ENCODE assay signal across 28 mouse cellular contexts in the genomic region with DNA sequence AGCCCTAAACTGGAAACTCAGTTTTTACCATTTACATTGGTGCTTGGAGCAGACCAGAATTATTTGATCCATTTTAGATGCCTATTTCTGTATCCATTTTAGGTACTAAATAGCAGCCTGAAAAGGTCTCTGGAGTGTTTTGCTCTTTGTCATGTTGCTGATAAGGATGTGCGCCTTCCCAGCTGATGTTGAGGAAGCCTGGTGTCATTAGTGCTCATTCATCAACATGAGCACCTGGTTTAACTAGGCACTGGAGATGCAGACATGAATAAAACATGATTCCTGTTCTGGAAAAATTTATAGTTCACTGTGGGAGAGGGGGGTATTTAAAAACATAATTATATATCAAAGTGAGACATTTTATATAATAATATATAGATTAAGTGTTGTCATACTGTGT.
DNase-seq lines count a peak whose midpoint lies in the region; ATAC-seq and TF ChIP-seq lines count a peak whose summit lies in the region.
"Had no signal": no experiment of that assay in that cellular context is flagged by ENCODE, and none has a peak within 500 bp of the region (broad histone marks: within the 10 kb centered on the region; RNA-seq: fewer than 3 reads in every experiment).

No protein-coding gene starts in this region.

- H3K4me2 ChIP-seq in forebrain, embryonic 16.5 days (ENCODE audit: low read length): no peak overlapping the region
- no peak overlapping the region for H3K4me2 ChIP-seq in forebrain, embryonic 12.5 days
- no peak overlapping the region for H3K4me2 ChIP-seq in midbrain, embryonic 13.5 days (replicated peaks)
- H3K4me2 ChIP-seq: embryonic facial prominence, embryonic 15.5 days; heart, embryonic 15.5 days; hindbrain, embryonic 15.5 days; intestine, embryonic 15.5 days; liver, embryonic 12.5 days; midbrain, embryonic 15.5 days had no signal

- 69% methylated on average over 1 of the region's 1 CpGs for WGBS in forebrain, embryonic 16.5 days
- 74% methylated on average over 1 of the region's 1 CpGs for WGBS in forebrain, embryonic 12.5 days
- 45% methylated on average over 1 of the region's 1 CpGs for WGBS in midbrain, embryonic 13.5 days
- 95% methylated on average over 1 of the region's 1 CpGs for WGBS in midbrain, embryonic 10.5 days

- no peak overlapping the region for H3K9ac ChIP-seq in forebrain, embryonic 16.5 days (replicated peaks; ENCODE audit: low read depth, low read length)
- no peak overlapping the region for H3K9ac ChIP-seq in forebrain, embryonic 12.5 days
- no peak overlapping the region for H3K9ac ChIP-seq in midbrain, embryonic 13.5 days (replicated peaks)
- H3K9ac ChIP-seq: embryonic facial prominence, embryonic 15.5 days; heart, embryonic 15.5 days; hindbrain, embryonic 15.5 days; intestine, embryonic 15.5 days; liver, embryonic 12.5 days; liver, postnatal 0 days; midbrain, embryonic 15.5 days had no signal

- peak; percentile 55; the same call in 1 of the 2 replicates for ATAC-seq in forebrain, embryonic 16.5 days
- ATAC-seq in forebrain, embryonic 12.5 days (ENCODE audit: low FRiP score): no peak
- ATAC-seq in midbrain, embryonic 13.5 days: 0 out of 2 replicates have a peak, but pooled peaks have one; percentile 40
- ATAC-seq: intestine, embryonic 15.5 days; liver, embryonic 12.5 days; liver, postnatal 0 days; midbrain, embryonic 15.5 days had no signal

- no peaks in the 10 kb centered on the region for H3K4me1 ChIP-seq in forebrain, embryonic 16.5 days (replicated peaks; ENCODE audit: control insufficient read depth, insufficient read depth, low read length)
- no peaks in the 10 kb centered on the region for H3K4me1 ChIP-seq in forebrain, embryonic 12.5 days
- H3K4me1 ChIP-seq in midbrain, embryonic 13.5 days (replicated peaks): no peaks in the 10 kb centered on the region
- no peaks in the 10 kb centered on the region for H3K4me1 ChIP-seq in midbrain, embryonic 10.5 days
- H3K4me1 ChIP-seq in bone marrow macrophage, adult 2 months (ENCODE audit: control insufficient read depth, insufficient read depth, low read length): peaks cover 11% of the 10 kb centered on the region
- H3K4me1 ChIP-seq: embryonic facial prominence, embryonic 10.5 days; embryonic facial prominence, embryonic 15.5 days; hindbrain, embryonic 15.5 days; intestine, embryonic 15.5 days; midbrain, embryonic 15.5 days had no signal

- TF ChIP-seq POLR2A in bone marrow macrophage, adult 2 months (IDR thresholded peaks at IDR 0.05; ENCODE audit: borderline replicate concordance, low read depth, low read length): no peak

- no peak overlapping the region for H3K27ac ChIP-seq in forebrain, embryonic 16.5 days (ENCODE audit: low read length)
- no peak overlapping the region for H3K27ac ChIP-seq in forebrain, embryonic 12.5 days
- no peak overlapping the region for H3K27ac ChIP-seq in midbrain, embryonic 13.5 days
- no peak overlapping the region for H3K27ac ChIP-seq in midbrain, embryonic 10.5 days (replicated peaks)
- H3K27ac ChIP-seq in bone marrow macrophage, adult 2 months (ENCODE audit: insufficient read depth, low read depth, low read length): 0 out of 2 replicates have a peak overlapping the region, but pooled peaks have one; percentile 66
- H3K27ac ChIP-seq: embryonic facial prominence, embryonic 10.5 days; embryonic facial prominence, embryonic 15.5 days; heart, embryonic 10.5 days; hindbrain, embryonic 15.5 days; intestine, embryonic 15.5 days; liver, embryonic 12.5 days; midbrain, embryonic 15.5 days had no signal

- H3K4me3 ChIP-seq in forebrain, embryonic 16.5 days (replicated peaks; ENCODE audit: low read length): no peak overlapping the region
- no peak overlapping the region for H3K4me3 ChIP-seq in forebrain, embryonic 12.5 days (replicated peaks)
- H3K4me3 ChIP-seq in midbrain, embryonic 13.5 days (replicated peaks): no peak overlapping the region
- no peak overlapping the region for H3K4me3 ChIP-seq in midbrain, embryonic 10.5 days
- H3K4me3 ChIP-seq in bone marrow macrophage, adult 2 months (ENCODE audit: insufficient read depth, low read length): no peak overlapping the region
- H3K4me3 ChIP-seq: embryonic facial prominence, embryonic 10.5 days; embryonic facial prominence, embryonic 15.5 days; heart, embryonic 10.5 days; heart, embryonic 15.5 days; hindbrain, embryonic 15.5 days; intestine, embryonic 15.5 days; liver, embryonic 12.5 days; midbrain, embryonic 15.5 days; myocyte had no signal

- no peak for TF ChIP-seq CTCF in bone marrow macrophage, adult 2 months (IDR thresholded peaks at IDR 0.05; ENCODE audit: low read depth, low read length)

- no peaks in the 10 kb centered on the region for H3K27me3 ChIP-seq in forebrain, embryonic 16.5 days (replicated peaks; ENCODE audit: control insufficient read depth, insufficient read depth, low read length)
- H3K27me3 ChIP-seq in forebrain, embryonic 12.5 days: no peaks in the 10 kb centered on the region
- no peaks in the 10 kb centered on the region for H3K27me3 ChIP-seq in midbrain, embryonic 13.5 days
- H3K27me3 ChIP-seq in midbrain, embryonic 10.5 days (ENCODE audit: low read depth, poor library complexity, severe bottlenecking): no peaks in the 10 kb centered on the region
- H3K27me3 ChIP-seq: embryonic facial prominence, embryonic 15.5 days; heart, embryonic 15.5 days; hindbrain, embryonic 15.5 days; intestine, embryonic 15.5 days; liver, embryonic 12.5 days; midbrain, embryonic 15.5 days had no signal

- H3K36me3 ChIP-seq in forebrain, embryonic 16.5 days (ENCODE audit: control insufficient read depth, insufficient read depth): no peaks in the 10 kb centered on the region
- H3K36me3 ChIP-seq in forebrain, embryonic 12.5 days (replicated peaks): no peaks in the 10 kb centered on the region
- H3K36me3 ChIP-seq in midbrain, embryonic 13.5 days: no peaks in the 10 kb centered on the region
- H3K36me3 ChIP-seq in midbrain, embryonic 10.5 days: 0 out of 2 replicates have a peak, but pooled peaks cover 4% of the 10 kb centered on the region
- H3K36me3 ChIP-seq: embryonic facial prominence, embryonic 15.5 days; heart, embryonic 15.5 days; hindbrain, embryonic 15.5 days; intestine, embryonic 15.5 days; midbrain, embryonic 15.5 days had no signal

- H3K9me3 ChIP-seq in forebrain, embryonic 16.5 days (ENCODE audit: control insufficient read depth, low read length): no peaks in the 10 kb centered on the region
- 0 out of 2 replicates have a peak, but pooled peaks cover 7% of the 10 kb centered on the region for H3K9me3 ChIP-seq in forebrain, embryonic 12.5 days
- no peaks in the 10 kb centered on the region for H3K9me3 ChIP-seq in midbrain, embryonic 13.5 days
- peaks cover 9% of the 10 kb centered on the region; the same call in 1 of the 2 replicates for H3K9me3 ChIP-seq in midbrain, embryonic 10.5 days (replicated peaks)
- H3K9me3 ChIP-seq: heart, embryonic 10.5 days; heart, embryonic 15.5 days; hindbrain, embryonic 15.5 days; intestine, embryonic 15.5 days; midbrain, embryonic 15.5 days had no signal

- no peak for DNase-seq in midbrain, embryonic 10.5 days (ENCODE audit: low spot score)
- DNase-seq in mesoderm, embryonic 11.5 days (ENCODE audit: low read depth, low spot score): peak; percentile 10
- no peak for DNase-seq in ovary, postnatal 36 days (ENCODE audit: low spot score)
- no peak for DNase-seq in lung, postnatal 10 days
- DNase-seq: adrenal gland, postnatal 14 days; cerebellum, adult 8-10 months; cerebellum, postnatal 25 days; gastrocnemius, postnatal 10 days; kidney, adult 2 months; kidney, postnatal 36 days; layer of hippocampus, postnatal 36 days; left cerebral cortex, postnatal 4 days; liver, postnatal 0 days; lung, postnatal 14 days; thymus, postnatal 4 days had no signal
